Mouse (Mus musculus) lung, postnatal 14 days (tissue): ENCODE data around the gene Chst11.
A peak's percentile ranks its signal among the peaks of the same experiment; 100 is the strongest.

Source experiments
- DNase-seq: peaks from one replicate; pipeline ENCODE4 v3.0.0; 2021

The Chst11 gene

DNA sequence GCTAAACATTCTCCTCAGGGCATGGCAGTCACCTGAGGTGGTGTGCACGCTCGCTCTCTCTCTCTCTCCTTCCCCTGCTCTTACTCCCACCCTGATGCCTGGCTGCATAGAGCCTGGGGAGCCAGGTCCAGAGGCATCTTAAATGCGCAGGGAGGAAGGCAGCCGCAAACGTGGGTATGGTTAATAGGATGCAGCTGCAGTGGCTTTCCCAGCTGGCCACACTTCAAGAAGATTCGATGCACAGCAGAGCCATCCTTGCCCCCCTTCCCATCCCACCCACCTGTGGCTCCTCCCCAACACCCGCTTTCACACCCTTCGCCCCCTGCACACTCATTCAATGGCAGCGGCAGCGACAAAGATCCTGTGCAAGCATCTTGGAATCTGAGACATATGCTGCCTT, 95.6 kb downstream of the Chst11 start:
- DNase-seq, result no peak

DNA sequence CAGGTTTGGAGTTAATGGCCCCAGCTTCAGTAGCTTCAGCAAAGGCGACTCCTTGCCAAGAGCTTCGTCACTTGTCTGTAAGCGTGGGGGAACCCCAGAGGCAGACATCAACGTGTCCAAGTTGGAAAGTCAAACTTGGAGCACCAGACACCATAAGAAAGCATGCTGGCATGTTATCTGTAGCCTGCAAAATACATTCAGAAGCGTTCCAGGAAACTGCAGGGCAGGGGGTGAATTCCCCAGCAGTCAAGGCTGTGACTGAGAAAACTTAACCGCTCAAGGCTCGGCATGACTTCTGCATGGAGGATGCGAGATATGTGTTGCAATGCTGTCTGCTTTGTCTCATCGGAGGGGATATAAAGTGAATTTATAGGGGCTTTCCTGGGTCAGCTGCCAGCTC, 98.6 kb downstream of the Chst11 start:
- peak; percentile 7 for DNase-seq

DNA sequence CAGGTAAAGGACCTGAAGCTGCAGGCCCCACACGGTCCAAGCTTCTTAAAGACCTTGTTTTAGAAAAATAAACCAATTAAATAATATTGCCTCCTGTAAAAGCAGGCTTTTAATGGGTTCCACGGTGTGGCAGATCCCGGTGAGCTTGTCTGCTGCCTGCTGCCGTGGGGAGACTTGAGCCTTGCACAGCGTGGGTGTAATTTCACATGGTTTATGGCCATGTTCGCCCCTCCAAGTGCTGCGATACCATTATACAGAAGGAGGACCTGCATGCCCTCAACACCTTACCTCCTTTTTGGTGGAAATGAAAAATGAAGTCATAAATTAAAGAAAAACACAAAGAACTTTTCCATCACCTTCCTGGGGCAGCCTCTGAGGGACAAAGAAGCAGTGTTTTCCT, 103.0 kb downstream of the Chst11 start:
- DNase-seq, result no peak

DNA sequence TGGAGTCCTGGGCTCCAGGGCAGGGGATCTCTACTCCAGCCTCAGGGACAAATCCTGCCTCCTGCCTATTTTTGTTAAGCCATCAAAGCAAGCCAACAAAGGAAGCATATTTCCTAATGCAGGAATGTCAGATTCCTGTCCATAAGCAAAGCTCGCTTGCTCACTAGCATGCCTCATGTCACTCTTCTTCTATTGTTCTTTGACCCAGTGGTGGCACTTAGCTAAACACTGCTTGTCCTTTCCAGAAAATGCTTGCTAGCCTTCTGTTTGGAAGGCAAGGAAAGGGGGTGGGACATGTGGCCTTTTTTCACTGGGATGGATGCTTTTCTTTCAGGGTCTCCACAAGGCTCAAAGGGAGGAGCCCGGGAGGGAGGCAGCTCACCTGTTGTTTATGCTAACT, 103.5 kb downstream of the Chst11 start:
- no peak for DNase-seq

DNA sequence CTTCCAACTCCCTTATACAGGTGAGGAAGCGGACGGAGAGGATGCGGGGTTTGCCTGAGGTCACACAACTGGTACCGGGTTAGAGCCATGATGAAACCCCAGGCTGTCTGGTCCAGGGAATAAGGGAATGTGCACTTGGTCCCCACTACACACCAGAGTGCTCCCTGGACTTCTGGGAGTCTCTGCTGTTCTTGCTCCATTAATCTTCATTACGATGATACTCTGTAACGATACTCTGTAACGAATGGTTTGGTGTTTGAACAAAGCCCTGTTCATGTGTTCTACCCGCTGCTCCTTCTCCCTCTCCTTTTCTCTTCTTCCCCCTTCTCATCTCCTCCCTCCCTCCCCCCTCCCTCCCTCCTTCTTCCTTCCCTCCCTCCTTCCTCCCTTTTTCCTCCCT, 104.9 kb downstream of the Chst11 start:
- no peak for DNase-seq

DNA sequence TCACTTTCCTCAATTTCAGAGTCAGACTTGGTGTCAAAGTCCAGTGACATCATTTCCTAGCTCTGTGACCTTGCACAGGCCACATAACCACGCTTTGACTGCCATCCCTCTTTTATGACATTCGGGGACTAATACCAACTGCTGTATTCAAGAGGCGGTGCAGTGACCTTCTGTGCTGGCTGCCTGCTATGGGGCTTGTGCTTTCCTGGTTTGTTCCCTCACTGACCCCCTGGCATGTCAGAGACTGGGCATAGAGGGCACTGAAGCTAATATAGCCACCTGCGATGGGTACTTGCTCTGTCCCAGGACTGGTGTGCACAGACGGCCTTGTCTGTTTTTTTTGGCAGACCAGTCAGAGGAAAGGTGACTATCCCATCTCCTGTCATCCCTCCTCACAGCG, 108.4 kb downstream of the Chst11 start:
- no peak for DNase-seq

DNA sequence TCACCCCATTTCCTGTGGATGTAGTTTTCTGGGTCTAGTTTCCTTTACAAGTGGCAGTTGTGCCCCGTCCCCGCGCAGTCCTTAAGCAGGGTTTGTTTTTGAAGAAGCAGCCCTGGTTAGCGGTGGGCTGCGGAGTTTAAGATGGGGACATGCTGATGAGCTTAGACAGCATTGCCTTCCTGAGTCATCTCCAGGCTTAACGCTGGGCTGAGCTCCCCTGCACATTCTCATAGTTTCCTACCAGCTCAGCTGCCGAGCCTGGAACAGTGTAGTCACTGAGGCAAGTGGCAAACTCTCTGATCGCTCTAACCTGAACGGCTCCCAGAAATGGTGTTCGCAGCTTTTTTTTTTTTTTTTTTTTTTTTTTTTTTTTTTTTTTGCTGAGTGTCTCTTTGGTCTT, 109.0 kb downstream of the Chst11 start:
- DNase-seq, result no peak

DNA sequence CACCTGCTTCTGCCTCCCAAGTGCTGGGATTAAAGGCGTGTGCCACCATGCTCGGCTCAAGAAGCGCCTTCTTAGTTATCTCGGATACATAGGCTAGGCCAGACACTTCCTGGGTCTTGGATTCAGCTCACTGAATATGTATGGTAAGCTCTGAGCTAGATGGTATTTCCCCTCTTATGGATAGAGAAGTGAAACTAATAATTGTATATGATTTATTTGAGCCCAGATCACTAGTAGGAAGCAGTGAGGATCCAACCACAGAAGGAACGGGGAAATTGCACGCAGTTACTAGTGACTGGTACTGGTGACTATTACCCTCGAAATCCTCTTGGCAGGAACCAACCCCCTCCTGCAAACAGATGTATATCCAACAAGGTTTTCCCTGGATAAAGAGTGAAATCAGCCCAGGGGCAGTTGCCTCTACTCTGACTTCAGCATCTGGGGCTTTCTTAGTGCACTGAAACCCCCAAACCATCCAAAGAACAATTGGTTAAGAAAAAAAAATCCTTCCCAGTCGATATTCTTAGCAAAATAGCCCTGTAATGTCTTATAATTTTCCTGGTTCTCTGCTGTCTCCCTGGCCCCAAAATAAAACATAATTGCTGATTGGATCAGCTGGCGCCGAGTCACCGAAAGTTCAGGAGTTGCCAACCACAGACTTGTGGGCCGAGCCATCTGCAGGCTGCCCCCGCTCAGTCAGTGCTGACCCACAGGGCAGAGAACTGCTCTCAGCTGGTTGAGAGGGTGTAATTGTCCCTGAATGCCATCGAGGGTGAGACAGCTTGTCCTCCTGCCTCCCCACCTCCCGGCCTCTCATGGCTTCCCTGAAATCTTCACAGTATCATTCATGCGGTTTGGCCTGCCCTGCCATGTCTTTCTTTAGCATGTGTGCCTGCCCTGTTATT, 109.8 kb downstream of the Chst11 start:
- DNase-seq, result no peak

DNA sequence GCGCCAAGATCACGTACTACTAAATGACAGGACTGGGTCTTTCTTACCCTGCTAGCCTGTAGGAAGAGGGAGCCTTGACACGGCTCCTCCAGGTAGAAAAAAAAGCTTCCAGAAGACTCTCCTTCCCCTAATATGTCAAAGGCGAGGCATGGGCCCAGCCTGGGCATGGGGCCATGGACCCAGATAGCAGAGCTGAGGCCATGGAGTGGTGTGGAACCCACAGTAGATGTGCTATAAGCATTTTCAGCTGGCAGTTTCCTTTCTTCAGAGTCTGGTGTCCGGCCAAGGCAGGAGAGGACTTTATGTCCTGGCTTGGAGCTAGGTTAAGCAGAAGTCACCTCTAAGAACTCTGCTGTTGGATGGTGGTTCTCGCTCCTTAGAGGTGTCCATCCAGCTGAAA, 111.0 kb downstream of the Chst11 start:
- DNase-seq, result no peak

DNA sequence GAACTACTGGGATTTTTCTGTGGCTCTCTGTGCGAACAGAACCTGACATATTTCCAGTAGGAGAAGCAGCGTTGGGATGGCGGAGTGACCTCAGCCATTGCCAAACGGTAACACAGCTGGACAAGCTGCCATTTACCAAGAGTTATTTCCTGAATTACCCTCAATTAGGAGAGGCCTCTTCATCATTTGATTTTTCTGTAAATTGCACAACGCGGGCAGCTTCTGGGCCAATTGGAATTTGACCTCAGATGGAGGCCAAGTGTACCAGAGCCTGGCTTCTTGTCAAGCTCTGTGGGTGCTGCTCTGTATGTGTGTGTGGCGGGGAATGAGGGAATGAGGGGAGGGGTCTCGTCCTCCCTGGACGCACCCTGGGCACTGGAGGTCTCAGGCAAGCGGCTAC, 113.6 kb downstream of the Chst11 start:
- peak; percentile 32 for DNase-seq

DNA sequence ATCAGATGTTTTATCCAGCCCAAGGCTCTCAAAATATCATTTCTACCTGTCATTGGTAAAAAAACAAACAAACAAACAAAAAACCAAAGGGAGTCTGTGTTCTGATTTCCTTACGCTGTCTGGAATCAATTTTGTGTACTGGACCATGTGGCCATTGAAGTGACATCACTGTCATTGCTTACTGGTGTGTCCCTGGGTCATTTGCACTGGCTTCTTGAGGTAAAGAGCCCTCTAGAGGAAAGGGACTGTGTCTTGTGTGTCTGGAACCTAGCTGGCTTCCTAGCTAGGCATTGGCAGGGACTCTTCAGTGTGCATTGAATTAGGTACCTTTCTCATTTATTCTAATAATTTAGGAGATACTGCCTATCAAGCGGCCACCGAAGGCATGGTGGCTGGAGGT, 114.4 kb downstream of the Chst11 start:
- no peak for DNase-seq

DNA sequence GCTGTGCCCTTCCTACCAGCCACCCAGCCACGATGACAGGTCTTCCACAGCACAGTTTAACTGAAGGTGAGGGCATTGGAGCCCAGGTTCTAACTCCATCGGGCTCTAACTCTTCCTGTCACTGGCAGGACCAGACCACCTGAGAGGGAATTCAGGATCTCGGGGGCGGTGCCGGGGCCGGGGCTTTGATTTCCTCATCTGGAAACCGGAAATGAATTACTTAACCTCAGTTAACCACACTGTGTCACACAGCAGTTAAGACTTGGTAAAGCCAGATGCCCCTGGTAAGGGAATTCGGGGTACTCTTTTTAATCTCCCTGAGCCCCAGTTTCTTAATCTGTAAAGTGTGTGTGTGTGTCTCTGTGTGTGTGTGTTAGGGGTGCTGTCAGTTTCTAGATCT, 115.6 kb downstream of the Chst11 start:
- DNase-seq, result peak; percentile 4

DNA sequence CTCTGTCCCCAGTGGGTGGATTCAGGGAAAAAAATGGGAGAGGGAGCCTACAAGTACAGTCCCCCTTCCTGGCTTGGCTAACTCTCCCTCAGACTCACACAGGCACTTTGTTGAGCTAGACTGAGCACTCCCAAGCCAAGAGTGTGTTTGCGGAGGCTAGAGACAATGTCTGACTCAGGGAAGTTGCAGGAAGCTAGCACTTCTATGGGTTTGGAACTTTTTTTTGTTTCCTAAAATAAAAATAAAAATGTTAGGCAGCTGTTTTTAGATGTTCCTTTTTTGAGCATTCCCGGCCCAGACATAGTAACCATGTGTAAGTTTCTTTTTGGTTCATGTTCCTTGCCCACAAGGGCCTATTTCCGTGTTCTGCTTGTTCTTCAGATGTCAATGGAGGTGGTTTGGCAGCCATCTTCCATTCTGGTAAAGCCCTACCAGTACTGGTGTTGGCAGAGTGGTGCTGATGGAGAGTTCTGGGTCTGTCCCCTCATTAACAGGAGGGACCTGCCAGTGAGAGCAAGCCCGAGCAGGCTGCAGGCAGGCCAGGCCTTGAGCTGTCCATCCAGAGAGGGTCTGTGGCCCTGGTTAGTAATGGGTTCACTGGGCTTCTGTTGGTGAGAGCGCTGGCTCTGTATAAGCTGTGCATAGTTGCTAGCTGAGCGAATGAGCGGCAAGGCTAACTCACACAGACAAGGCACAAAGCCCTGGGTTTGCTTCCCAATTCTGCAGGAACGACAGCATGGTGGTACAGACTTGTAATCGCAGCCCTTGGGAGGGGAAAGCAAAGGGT, 116.3 kb downstream of the Chst11 start:
- no peak for DNase-seq

DNA sequence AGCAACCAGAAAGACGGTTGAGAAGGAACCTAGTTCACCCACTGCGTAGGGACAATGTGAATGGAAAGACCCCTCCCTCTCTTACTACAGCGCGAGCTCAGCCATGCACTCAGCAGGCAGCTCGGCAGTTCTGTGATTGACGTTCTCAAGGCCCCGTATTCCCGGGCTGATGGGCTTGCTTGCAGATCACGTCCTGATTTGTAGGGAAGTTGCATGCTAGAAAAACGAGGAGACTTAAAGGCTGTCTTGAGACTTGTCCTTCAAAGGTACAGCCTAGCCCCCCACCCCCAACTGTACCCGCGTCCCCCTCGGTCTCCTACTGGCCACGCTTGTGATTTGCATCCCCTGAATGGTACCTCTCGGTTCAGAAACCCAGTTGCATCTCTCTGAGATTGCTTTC, 117.4 kb downstream of the Chst11 start:
- DNase-seq, result no peak

DNA sequence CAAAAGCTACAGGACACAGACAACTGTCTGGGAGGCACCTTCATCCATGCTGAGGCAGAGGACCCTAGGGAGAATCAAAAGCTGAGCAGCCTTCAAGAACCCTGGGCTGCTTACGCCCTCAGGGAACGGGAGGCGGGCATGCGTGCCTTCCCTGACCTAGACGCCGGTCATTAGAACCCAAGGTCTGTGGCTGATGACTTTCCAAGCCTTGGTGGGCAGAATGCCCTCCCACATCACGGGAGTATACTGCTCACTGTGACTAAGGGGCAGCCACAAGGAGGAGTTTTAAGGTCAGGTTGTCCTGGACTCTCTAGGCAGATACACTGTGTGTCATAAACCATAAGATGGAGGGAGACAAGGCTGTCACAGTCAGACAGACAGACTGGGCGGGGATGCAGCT, 118.9 kb downstream of the Chst11 start:
- no peak for DNase-seq

DNA sequence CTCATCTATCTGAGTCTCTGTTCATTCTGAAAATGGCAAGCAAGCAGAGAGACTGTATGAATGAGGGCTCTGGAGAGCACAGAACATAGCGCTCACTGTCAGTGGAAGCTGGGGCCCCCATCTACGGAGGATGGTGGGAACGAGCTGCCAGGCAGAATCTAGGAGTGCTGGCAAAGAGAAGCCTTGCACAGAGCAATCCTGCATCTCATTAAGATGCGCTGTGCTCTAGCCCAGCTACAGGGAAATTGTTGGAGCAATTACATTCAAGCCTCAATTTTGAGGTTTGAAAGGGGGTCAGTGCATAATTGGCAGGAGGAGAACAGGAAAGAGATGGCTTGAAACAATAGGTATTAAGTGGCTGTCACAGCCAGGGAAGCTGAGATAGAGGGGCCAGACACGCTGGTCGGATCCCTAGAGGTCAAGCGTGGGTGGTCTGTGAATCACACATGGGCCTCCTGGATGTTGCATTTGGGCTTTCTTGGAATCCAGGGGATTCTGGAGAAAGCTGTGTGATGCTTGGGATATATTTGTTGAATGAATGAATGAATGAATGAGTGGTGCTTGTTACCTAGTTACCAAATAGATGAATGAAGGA, 121.0 kb downstream of the Chst11 start:
- no peak for DNase-seq

DNA sequence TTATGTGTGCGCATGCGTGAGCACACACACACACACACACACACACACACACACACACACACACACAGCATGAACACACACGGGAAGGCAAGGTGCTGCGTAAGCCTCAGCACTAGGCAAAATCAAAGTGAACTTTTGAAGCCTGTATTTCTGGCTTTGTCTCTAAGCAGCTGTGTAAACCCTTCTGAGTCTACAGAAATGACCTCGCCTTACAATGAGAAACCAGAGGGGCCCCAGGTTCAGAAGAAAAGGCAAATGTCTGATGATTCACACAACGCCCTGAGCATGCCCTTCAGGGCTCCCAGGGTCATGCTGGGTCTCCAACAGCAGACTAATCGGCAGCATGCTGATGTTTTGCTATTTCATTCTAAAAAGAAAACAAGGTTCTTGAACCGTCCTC, 122.1 kb downstream of the Chst11 start:
- no peak for DNase-seq

DNA sequence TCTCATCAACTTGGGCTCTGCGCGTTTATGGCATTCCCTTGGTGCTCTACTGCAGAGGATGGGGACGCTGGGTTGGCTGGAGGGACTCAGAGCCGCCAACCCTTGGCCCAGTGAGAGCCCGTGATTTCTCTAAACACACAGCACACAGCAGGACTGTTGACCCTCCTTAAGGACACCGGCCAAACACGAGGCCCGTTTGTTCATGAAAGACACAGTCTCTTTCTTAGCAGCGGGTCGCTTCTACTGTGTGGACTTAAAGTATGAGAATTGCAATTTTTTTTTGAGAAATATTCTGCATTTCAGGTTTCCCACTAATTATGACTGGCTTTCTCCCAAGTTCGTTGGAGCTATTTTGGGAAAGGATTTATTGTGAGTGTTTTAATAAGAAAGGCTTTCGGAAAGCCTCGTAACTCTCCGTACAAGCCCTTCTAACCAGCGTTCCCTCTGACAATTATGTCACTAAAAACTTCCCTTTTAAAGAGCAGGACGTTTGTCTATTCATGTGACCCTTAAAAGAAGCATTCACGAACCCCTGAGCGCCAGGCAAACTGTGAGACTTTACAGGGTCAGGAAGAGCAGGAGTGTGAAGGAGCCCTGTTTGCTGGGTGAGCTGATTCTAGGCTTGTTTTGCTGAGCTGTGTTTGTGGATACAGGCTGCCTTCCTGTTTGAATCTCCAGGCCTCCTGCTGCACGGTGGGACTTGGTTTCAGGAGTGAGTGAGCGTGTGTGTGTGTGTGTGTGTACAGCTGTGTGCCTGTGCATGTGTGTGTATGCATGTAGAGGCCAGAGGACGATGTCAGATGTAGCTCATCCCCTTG, 122.8 kb downstream of the Chst11 start:
- no peak for DNase-seq

DNA sequence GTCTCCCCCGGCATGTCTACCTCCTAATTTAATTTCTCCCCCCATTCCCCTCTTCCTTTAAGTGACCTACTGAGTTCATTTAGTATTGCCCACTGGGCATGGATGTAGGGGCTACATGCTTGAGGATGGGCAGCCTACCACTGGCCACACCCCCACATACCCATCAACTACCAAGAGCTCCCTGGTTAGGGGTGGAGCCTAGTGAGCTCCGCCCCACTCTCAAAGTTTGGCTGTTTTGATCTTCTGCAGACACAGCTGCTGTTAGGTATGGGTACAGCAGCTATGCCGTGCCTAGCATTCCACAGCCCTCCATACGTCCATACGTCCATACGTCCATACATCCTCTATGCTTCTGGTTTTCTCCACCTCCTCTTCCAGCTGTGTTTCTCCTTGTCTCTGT, 123.6 kb downstream of the Chst11 start:
- no peak for DNase-seq

DNA sequence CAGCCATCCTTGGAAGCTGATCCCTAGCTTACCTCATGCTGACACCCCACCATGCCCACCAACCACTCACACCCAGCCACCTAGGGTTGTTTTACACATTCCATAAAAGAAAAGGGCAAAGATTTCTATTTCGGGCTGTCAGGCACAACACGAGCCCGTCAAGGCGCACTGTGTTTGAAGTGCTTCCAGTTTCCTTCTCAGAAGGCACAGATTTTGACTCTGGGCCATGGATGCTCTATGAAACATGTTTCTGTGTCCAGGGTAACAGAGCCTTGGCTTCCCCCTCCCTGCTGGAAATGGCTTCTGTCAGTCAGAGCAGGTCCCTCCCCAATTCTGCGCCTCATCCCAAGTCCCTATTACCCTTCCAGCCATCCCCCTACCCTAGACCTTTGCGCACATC, 125.7 kb downstream of the Chst11 start:
- no peak for DNase-seq

DNA sequence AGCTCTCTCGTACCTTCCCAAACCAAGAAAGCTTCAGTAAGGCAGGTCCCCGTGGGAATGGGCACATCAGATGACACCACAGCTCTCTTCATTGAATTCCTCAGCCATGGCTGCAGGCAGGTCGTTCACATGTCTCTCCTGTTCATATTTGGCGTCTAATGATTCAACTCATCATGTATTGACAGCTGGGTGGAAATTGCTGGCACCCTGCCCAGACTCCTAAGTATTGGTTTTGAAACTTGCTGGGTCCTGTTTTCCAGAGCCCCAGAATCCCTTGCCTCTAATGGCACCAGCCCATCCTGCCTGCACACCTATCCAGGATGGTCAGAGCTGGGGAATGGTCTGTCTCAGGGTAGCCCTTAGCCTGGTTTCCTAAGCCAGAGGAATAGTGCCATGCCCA, 127.0 kb downstream of the Chst11 start:
- peak; percentile 9 for DNase-seq

DNA sequence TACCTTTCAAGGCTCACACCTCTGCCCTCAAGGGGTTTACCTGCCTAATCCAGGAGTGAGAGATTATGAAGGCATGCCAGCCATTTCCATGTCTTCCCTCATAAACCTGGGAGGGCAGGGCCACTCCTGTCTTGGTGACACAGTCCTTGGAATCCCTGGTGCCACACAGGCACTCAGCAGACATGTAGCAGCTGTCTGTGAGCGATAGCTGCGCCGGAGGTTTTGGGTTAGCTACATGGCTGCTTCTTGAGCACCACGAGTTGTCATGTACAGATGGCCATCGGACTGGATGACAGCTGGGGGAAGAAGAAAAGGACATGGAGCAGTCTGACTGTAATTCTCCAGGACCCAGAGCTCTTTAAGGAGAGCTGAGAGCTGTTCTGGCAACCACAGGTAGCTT, 129.3 kb downstream of the Chst11 start:
- no peak for DNase-seq

DNA sequence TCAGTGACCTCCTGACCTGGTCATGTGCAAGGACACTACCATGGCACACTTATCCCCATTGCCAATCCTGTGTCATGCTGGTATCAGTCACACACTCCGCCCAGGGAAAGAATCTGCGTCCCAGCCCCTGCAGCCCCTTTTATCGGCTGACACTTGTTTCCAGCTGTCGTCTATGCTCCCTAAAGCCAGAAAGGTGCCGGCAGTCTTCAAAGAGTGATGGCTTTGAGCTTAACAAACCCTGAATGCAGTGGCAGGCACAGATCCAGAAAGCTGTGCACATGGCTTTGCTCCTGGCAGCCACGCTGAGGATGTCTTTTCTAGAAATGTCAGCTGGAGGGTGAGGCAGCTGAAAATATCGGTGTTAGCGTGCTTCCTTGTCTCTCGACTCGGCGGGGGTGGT, 131.6 kb downstream of the Chst11 start:
- DNase-seq, result no peak
